Mouse (Mus musculus): Measurements from ENCODE around the gene Lpp.

DNA sequence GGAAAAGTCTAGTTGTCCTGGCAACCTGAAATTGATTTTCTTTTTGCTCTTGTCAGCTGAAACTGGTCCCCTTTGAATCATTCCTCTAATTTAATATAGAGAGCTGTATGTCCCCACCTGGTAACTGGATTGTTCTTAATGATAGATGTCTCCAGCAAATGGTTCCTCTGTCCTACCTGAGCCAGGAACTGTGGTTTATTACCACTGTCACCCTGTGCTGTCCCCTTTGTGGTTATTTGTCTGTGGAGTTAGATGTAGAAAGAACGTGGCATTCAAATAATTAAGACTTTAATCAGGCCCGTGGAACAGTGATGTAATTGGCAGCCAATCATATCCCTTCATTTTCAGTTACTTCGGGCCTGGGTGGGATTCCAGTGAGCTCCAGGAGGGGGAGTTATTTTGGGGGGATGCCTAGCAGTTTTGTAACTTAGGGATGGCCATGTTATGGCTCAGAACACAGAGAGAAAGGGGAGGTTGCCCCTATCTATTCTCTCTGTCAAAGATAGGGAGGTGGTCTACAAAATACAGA is 109.1 kb downstream of the Lpp start:
- TF ChIP-seq CTCF (IDR thresholded peaks at IDR 0.05; ENCODE audit: control insufficient read depth, insufficient read depth, low read length) (no peak), POLR2A (IDR thresholded peaks at IDR 0.05; ENCODE audit: borderline replicate concordance, control insufficient read depth, low read depth, low read length) (no peak)
